Mouse (Mus musculus): Measurements from ENCODE around the gene Gga2. TPM values are rescaled to one million over a fixed set of nuclear protein-coding genes. Genes with fewer than 3 reads are reported as not detected.

Gga2 gene
- polyA plus RNA-seq, 1 experiment from 2014 or later: 65.3 TPM

DNA sequence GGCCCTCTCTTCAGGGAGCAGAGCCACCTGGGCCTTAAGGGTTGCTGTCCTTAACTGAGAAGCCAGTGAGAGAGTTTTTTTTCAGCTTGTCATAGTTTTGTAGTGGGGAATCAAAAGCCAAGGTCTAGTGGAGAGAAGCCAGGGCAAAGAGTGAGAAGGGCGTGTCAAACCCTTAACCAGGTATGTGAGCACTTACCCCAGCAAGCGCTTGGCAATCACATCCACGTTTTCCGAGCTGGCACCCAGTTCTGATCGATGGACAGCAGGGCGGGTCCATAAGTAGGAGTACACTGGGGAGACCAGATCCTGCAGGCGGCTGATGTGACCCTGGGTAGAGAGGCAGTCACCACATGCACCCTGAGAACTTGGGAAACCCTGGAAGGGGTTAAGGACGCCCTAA is 23.1 kb upstream of the Gga2 start:
- Histone ChIP-seq H3K27ac (no peak overlapping the region), H3K4me1 (peaks cover 38% of the 10 kb centered on the region), H3K36me3 (peaks cover 53% of the 10 kb centered on the region), H3K4me3 (no peak overlapping the region), H3K9ac (no peak overlapping the region), H3K27me3 (replicated peaks) (no peaks in the 10 kb centered on the region), H3K4me2 (no peak overlapping the region), H3K9me3 (replicated peaks) (no peaks in the 10 kb centered on the region)
- ATAC-seq: no peak
- WGBS (ENCODE audit: insufficient replicate concordance): 84% methylated on average over 8 of the region's 8 CpGs

DNA sequence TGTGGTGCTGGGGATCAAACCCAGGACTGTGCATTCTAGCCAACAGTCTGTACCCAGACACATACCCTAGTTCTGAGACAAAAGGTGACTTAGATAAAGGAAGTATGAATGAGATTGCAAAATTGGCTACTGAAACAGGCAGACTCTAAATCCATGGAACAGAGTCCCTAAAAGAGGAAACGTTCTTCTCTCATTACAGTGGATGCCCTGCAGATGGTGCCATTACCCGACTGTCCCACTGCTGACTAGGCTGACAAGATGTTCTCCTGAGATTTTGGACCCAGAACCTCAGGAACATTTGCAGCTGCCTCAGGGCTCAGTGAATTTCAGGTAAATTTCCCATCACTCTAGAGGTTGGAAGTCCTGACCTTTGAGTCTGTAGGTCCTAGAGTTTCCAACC is 13.3 kb upstream of the Gga2 start:
- Histone ChIP-seq H3K27ac (no peak overlapping the region), H3K4me2 (no peak overlapping the region), H3K4me1 (no peaks in the 10 kb centered on the region; the same call in 1 of the 2 replicates), H3K4me3 (no peak overlapping the region), H3K36me3 (peaks cover 16% of the 10 kb centered on the region), H3K27me3 (replicated peaks) (no peaks in the 10 kb centered on the region), H3K9me3 (replicated peaks) (no peaks in the 10 kb centered on the region), H3K9ac (no peak overlapping the region)
- 20% methylated on average over 2 of the region's 2 CpGs for WGBS (ENCODE audit: insufficient replicate concordance)
- ATAC-seq: no peak

DNA sequence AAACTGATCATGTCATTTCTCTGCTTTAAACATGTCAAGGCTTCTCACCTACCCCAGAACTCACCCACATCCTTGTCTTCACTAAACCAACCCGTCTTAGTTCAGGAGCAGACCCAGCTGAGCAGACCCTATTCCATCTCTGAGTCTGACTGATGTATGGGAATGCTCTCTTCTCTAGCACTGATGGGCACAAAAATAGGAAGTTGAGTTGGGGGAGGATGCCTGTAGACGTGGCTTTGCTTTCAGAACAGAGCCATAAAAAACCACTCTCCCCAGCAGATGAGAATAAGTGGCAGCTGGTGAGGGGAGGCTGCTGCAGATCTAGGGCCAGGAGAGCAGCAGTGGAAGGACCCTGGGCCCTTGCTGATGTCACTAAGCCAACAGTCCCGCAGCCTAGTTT is 12.3 kb upstream of the Gga2 start:
- H3K4me2 ChIP-seq: no peak overlapping the region
- no peak overlapping the region for H3K4me3 ChIP-seq
- H3K27me3 ChIP-seq (replicated peaks): no peaks in the 10 kb centered on the region
- H3K9ac ChIP-seq: no peak overlapping the region
- H3K36me3 ChIP-seq: peaks cover 7% of the 10 kb centered on the region
- no peaks in the 10 kb centered on the region; the same call in 1 of the 2 replicates for H3K4me1 ChIP-seq
- no peaks in the 10 kb centered on the region for H3K9me3 ChIP-seq (replicated peaks)
- ATAC-seq: no peak
- WGBS (ENCODE audit: insufficient replicate concordance): 43% methylated on average over 3 of the region's 3 CpGs
- no peak overlapping the region for H3K27ac ChIP-seq

GRCm38 (mm10) chr7:122022131-122022530 is 1.1 kb upstream of the Gga2 start:
- H3K9me3 ChIP-seq (replicated peaks): no peaks in the 10 kb centered on the region
- H3K27ac ChIP-seq: no peak overlapping the region
- no peak overlapping the region for H3K4me3 ChIP-seq
- 93% methylated on average over 2 of the region's 2 CpGs for WGBS (ENCODE audit: insufficient replicate concordance)
- peaks cover 4% of the 10 kb centered on the region for H3K36me3 ChIP-seq
- peaks cover 43% of the 10 kb centered on the region for H3K4me1 ChIP-seq
- ATAC-seq: no peak
- H3K9ac ChIP-seq: no peak overlapping the region
- no peak overlapping the region for H3K4me2 ChIP-seq
- no peaks in the 10 kb centered on the region for H3K27me3 ChIP-seq (replicated peaks)

DNA sequence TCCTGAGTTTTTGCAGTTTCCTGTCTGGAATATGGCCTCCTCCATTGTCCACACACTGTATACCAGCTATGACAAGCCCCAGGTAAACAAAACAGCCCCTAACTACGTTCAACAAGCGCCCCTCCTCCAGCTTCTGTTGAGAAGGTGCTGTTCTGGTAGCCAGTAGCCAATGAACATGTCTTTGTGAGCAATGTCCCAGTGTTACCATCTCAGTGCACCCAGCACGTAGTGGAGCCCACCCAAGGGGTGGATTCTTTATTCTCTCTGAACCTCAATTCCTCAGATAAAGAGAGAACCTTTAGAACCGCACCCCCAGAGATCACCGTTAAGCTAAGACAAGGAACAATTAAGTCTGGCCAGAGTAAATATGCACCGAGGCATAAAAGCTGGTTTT is 752 bp downstream of the Gga2 start:
- ATAC-seq: peak; percentile 3
- Histone ChIP-seq H3K9me3 (replicated peaks) (no peaks in the 10 kb centered on the region), H3K4me3 (peak overlapping the region; percentile 83), H3K27me3 (replicated peaks) (no peaks in the 10 kb centered on the region), H3K4me1 (peaks cover 62% of the 10 kb centered on the region), H3K9ac (peak overlapping the region; percentile 84), H3K27ac (peak overlapping the region; percentile 89), H3K4me2 (peak overlapping the region; percentile 95), H3K36me3 (peaks cover 4% of the 10 kb centered on the region)
- 4% methylated on average over 6 of the region's 6 CpGs for WGBS (ENCODE audit: insufficient replicate concordance)

- H3K27me3 ChIP-seq (replicated peaks): no peaks in the 10 kb centered on the region
- no peak for ATAC-seq
- peak overlapping the region; percentile 64 for H3K9ac ChIP-seq
- H3K4me1 ChIP-seq: peaks cover 73% of the 10 kb centered on the region
- H3K4me2 ChIP-seq: peak overlapping the region; percentile 95
- peak overlapping the region; percentile 83 for H3K4me3 ChIP-seq
- WGBS (ENCODE audit: insufficient replicate concordance): 73% methylated on average over 7 of the region's 7 CpGs
- peak overlapping the region; percentile 89 for H3K27ac ChIP-seq
- no peaks in the 10 kb centered on the region for H3K9me3 ChIP-seq (replicated peaks)
- peaks cover 4% of the 10 kb centered on the region for H3K36me3 ChIP-seq
These were observed 2.0 kb downstream of the Gga2 start for GRCm38 (mm10) chr7:122018978-122019377.

DNA sequence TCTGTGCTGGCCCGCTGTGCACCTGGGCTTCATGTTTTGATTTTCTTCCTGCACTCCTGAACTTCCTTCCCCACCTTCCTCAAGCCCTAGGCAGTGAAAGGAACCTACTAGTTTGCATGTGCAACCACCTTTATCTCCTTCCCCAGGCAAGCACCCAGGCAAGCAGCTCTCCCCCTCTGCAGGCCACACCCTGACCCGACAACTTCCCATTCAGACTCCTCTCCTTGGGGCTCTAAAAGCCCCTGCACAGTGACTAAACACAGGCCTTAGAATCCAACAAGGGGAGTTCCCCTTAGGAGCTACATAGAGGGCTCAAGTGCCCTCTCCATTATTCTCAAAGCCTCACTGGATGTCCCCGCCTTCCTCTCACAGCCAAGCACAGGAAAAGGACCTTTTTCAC is 2.8 kb downstream of the Gga2 start:
- Histone ChIP-seq H3K27ac (peak overlapping the region; percentile 89), H3K4me2 (peak overlapping the region; percentile 95), H3K4me3 (peak overlapping the region; percentile 83), H3K27me3 (replicated peaks) (no peaks in the 10 kb centered on the region), H3K4me1 (peaks cover 75% of the 10 kb centered on the region), H3K9me3 (replicated peaks) (no peaks in the 10 kb centered on the region), H3K36me3 (peaks cover 8% of the 10 kb centered on the region), H3K9ac (peak overlapping the region; percentile 64)
- 20% methylated on average over 3 of the region's 3 CpGs for WGBS (ENCODE audit: insufficient replicate concordance)
- peak; percentile 84 for ATAC-seq

- no peaks in the 10 kb centered on the region for H3K27me3 ChIP-seq (replicated peaks)
- ATAC-seq: no peak
- peak overlapping the region; percentile 54 for H3K9ac ChIP-seq
- H3K4me1 ChIP-seq: peaks cover 83% of the 10 kb centered on the region
- H3K36me3 ChIP-seq: peaks cover 27% of the 10 kb centered on the region
- no peaks in the 10 kb centered on the region for H3K9me3 ChIP-seq (replicated peaks)
- WGBS (ENCODE audit: insufficient replicate concordance): 67% methylated on average over 10 of the region's 10 CpGs
- peak overlapping the region; percentile 67 for H3K27ac ChIP-seq
- H3K4me2 ChIP-seq: peak overlapping the region; percentile 55
- H3K4me3 ChIP-seq: 0 out of 2 replicates have a peak overlapping the region, but pooled peaks have one; percentile 2
These were observed 5.3 kb downstream of the Gga2 start for GRCm38 (mm10) chr7:122015734-122016133.

GRCm38 (mm10) chr7:122015105-122015504 is 5.9 kb downstream of the Gga2 start:
- 18% methylated on average over 8 of the region's 8 CpGs for WGBS (ENCODE audit: insufficient replicate concordance)
- Histone ChIP-seq H3K4me2 (peak overlapping the region; percentile 55), H3K27ac (peak overlapping the region; percentile 67), H3K4me1 (peaks cover 76% of the 10 kb centered on the region), H3K27me3 (replicated peaks) (no peaks in the 10 kb centered on the region), H3K9ac (peak overlapping the region; percentile 54), H3K36me3 (peaks cover 34% of the 10 kb centered on the region), H3K4me3 (0 out of 2 replicates have a peak overlapping the region, but pooled peaks have one; percentile 2), H3K9me3 (replicated peaks) (no peaks in the 10 kb centered on the region)
- peak; percentile 59 for ATAC-seq

- Histone ChIP-seq H3K36me3 (peaks cover 53% of the 10 kb centered on the region), H3K4me2 (no peak overlapping the region), H3K4me1 (peaks cover 55% of the 10 kb centered on the region), H3K9me3 (replicated peaks) (no peaks in the 10 kb centered on the region), H3K27me3 (replicated peaks) (no peaks in the 10 kb centered on the region), H3K4me3 (no peak overlapping the region), H3K27ac (no peak overlapping the region), H3K9ac (no peak overlapping the region)
- WGBS (ENCODE audit: insufficient replicate concordance): 45% methylated on average over 10 of the region's 10 CpGs
- no peak for ATAC-seq
These were observed 8.1 kb downstream of the Gga2 start for GRCm38 (mm10) chr7:122012949-122013348.

DNA sequence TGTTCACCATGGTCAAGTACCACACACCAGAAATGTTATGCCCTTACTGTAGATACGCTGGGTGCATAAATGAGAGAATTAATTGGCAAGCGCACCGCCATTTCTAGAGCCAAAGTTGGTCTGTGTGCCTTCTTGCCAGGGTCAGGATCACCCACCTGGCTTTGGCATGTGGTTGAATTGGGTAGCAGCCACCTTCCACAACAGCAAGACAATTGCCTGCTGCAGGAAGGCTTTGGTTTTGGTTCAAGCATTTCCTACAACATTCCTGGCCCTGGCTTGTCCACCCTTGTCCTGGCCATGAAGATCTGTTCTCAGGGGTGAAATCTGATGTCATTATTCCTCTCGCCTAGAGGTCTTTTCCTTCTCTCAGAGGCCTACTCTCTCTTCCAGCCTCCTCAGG is 8.7 kb downstream of the Gga2 start:
- 87% methylated on average over 4 of the region's 4 CpGs for WGBS (ENCODE audit: insufficient replicate concordance)
- no peak overlapping the region for H3K4me2 ChIP-seq
- no peaks in the 10 kb centered on the region for H3K9me3 ChIP-seq (replicated peaks)
- H3K9ac ChIP-seq: no peak overlapping the region
- no peak for ATAC-seq
- H3K4me3 ChIP-seq: no peak overlapping the region
- no peaks in the 10 kb centered on the region for H3K27me3 ChIP-seq (replicated peaks)
- peaks cover 56% of the 10 kb centered on the region for H3K36me3 ChIP-seq
- H3K4me1 ChIP-seq: peaks cover 49% of the 10 kb centered on the region
- no peak overlapping the region for H3K27ac ChIP-seq

DNA sequence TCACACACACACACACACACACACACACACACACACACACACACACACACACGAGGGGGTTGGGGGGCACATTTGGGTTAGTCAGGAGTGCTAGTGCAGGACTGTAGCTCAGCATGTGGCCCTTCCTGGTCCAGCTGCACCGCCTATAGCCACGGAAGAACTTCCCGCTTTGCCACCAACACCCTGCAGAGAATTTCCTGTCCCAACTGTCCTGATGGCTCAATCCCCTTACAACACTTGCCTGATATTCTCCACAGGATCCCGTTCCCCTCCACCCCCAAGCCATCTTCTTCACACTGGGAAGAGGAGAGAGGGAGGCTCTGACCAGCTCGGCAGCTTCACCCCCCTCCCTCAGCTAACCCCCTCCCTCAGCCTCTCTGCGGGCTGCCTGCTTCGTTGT is 20.6 kb downstream of the Gga2 start:
- Histone ChIP-seq H3K4me2 (no peak overlapping the region), H3K4me3 (no peak overlapping the region), H3K27me3 (replicated peaks) (no peaks in the 10 kb centered on the region), H3K27ac (no peak overlapping the region), H3K9me3 (replicated peaks) (no peaks in the 10 kb centered on the region), H3K4me1 (no peaks in the 10 kb centered on the region), H3K9ac (no peak overlapping the region), H3K36me3 (peaks cover 95% of the 10 kb centered on the region)
- 59% methylated on average over 8 of the region's 8 CpGs for WGBS (ENCODE audit: insufficient replicate concordance)
- ATAC-seq: no peak

GRCm38 (mm10) chr7:121995961-121996360 is 25.1 kb downstream of the Gga2 start:
- H3K9ac ChIP-seq: no peak overlapping the region
- 81% methylated on average over 5 of the region's 5 CpGs for WGBS (ENCODE audit: insufficient replicate concordance)

More at GRCm38 (mm10) chr7:121995961-121996360, 25.1 kb downstream of the Gga2 start:
- Histone ChIP-seq H3K27ac (no peak overlapping the region), H3K4me2 (no peak overlapping the region), H3K36me3 (peaks cover 95% of the 10 kb centered on the region), H3K4me3 (no peak overlapping the region), H3K27me3 (replicated peaks) (no peaks in the 10 kb centered on the region), H3K4me1 (no peaks in the 10 kb centered on the region), H3K9me3 (replicated peaks) (no peaks in the 10 kb centered on the region)
- ATAC-seq: no peak
